Mouse (Mus musculus): ENCODE results near the gene Prokr2.

GRCm38 (mm10) chr2:132323541-132323940 is 61.7 kb downstream of the Prokr2 start:
- TF ChIP-seq CTCF (IDR thresholded peaks at IDR 0.05; ENCODE audit: low read depth): no peak
- no peak for TF ChIP-seq EP300 (optimal IDR thresholded peaks at IDR 0.05)
